8 mouse cellular contexts compared by ENCODE assay signal in genomic region chr5:103680381-103680780, GRCm38 (mm10). TPM values are rescaled to one million over a fixed set of nuclear protein-coding genes. Genes with fewer than 3 reads are reported as not detected.
DNase-seq lines count a peak whose midpoint lies in the region; ATAC-seq and TF ChIP-seq lines count a peak whose summit lies in the region.

No protein-coding gene starts in this region.

- H3K4me3 ChIP-seq in bone marrow, adult 2 months (replicated peaks; ENCODE audit: control insufficient read depth, low read depth, low read length) = no peak overlapping the region
- no peak overlapping the region for H3K4me3 ChIP-seq in embryonic facial prominence, embryonic 14.5 days (ENCODE audit: low read depth, low read length)
- H3K4me3 ChIP-seq in hindbrain, embryonic 14.5 days (replicated peaks; ENCODE audit: low read length) = no peak overlapping the region
- no peak overlapping the region for H3K4me3 ChIP-seq in thymus, adult 2 months (ENCODE audit: control insufficient read depth, insufficient read depth, low read length)

- peak; percentile 82 for DNase-seq in urinary bladder, postnatal 14 days (ENCODE audit: low spot score)
- DNase-seq in urinary bladder, postnatal 10 days (ENCODE audit: low spot score) = no peak
- peak; percentile 62 for DNase-seq in embryonic facial prominence, embryonic 14.5 days (ENCODE audit: low spot score)
- peak; percentile 68 for DNase-seq in hindbrain, embryonic 14.5 days (ENCODE audit: low spot score)
- peak; percentile 47 to 66 for DNase-seq in left cerebral cortex, postnatal 36 days (ENCODE audit: low spot score in 2 of 2)
- peak; percentile 88 for DNase-seq in naive thymus-derived CD4-positive, alpha-beta T cell, adult 2 months (ENCODE audit: low read depth)
- DNase-seq in thymus, adult 2 months = peak; percentile 91

- TF ChIP-seq CTCF in bone marrow, adult 2 months (IDR thresholded peaks at IDR 0.05; ENCODE audit: control insufficient read depth, insufficient read depth, low read length) = peak; percentile 93
- TF ChIP-seq CTCF in thymus, adult 2 months (IDR thresholded peaks at IDR 0.05; ENCODE audit: borderline replicate concordance, control insufficient read depth, extremely low read depth, insufficient read depth, low read length, poor library complexity) = no peak

- H3K27ac ChIP-seq in bone marrow, adult 2 months (ENCODE audit: control insufficient read depth, insufficient read depth, low read depth, low read length, poor library complexity) = no peak overlapping the region
- H3K27ac ChIP-seq in embryonic facial prominence, embryonic 14.5 days (replicated peaks; ENCODE audit: low read depth, low read length) = no peak overlapping the region
- H3K27ac ChIP-seq in hindbrain, embryonic 14.5 days = no peak overlapping the region
- no peak overlapping the region for H3K27ac ChIP-seq in thymus, adult 2 months (ENCODE audit: control insufficient read depth, insufficient read depth, low read length)

- H3K4me1 ChIP-seq in bone marrow, adult 2 months (ENCODE audit: control insufficient read depth, insufficient read depth, low read length) = peaks cover under 1% of the 10 kb centered on the region; the same call in 1 of the 2 replicates
- no peaks in the 10 kb centered on the region for H3K4me1 ChIP-seq in embryonic facial prominence, embryonic 14.5 days (ENCODE audit: control insufficient read depth, insufficient read depth, low read length)
- H3K4me1 ChIP-seq in hindbrain, embryonic 14.5 days (replicated peaks; ENCODE audit: control insufficient read depth, insufficient read depth, low read length) = no peaks in the 10 kb centered on the region
- no peaks in the 10 kb centered on the region for H3K4me1 ChIP-seq in thymus, adult 2 months (replicated peaks; ENCODE audit: control insufficient read depth, insufficient read depth, low read length)

- H3K9me3 ChIP-seq in embryonic facial prominence, embryonic 14.5 days (ENCODE audit: control insufficient read depth, low read length) = no peaks in the 10 kb centered on the region
- H3K9me3 ChIP-seq in hindbrain, embryonic 14.5 days (ENCODE audit: control insufficient read depth, low read length) = no peaks in the 10 kb centered on the region

- no peak for TF ChIP-seq POLR2A in bone marrow, adult 2 months (IDR thresholded peaks at IDR 0.05; ENCODE audit: borderline replicate concordance, control insufficient read depth, low read depth, low read length)
- no peak for TF ChIP-seq POLR2A in thymus, adult 2 months (IDR thresholded peaks at IDR 0.05; ENCODE audit: control insufficient read depth, extremely low read depth, insufficient read depth, low read length, poor library complexity)

- H3K36me3 ChIP-seq in embryonic facial prominence, embryonic 14.5 days (ENCODE audit: control insufficient read depth, insufficient read depth, low read length) = no peaks in the 10 kb centered on the region
- H3K36me3 ChIP-seq in hindbrain, embryonic 14.5 days (replicated peaks; ENCODE audit: control insufficient read depth, insufficient read depth) = no peaks in the 10 kb centered on the region
- no peaks in the 10 kb centered on the region for H3K36me3 ChIP-seq in thymus, adult 2 months (ENCODE audit: control insufficient read depth, insufficient read depth, low read length)

- WGBS in bone marrow, adult 2 months = 38% methylated on average over 4 of the region's 4 CpGs
- WGBS in embryonic facial prominence, embryonic 14.5 days = 48% methylated on average over 4 of the region's 4 CpGs
- WGBS in hindbrain, embryonic 14.5 days = 39% methylated on average over 4 of the region's 4 CpGs
- 46% methylated on average over 4 of the region's 4 CpGs for WGBS in thymus, adult 2 months

- intact Hi-C loops in left cerebral cortex, postnatal 36 days (cut with DNase I) = loop anchor here (5.0 kb wide), 1 partner anchor 137 kb away; no protein-coding TSS in a partner anchor

- H3K4me2 ChIP-seq in embryonic facial prominence, embryonic 14.5 days (ENCODE audit: low read depth, low read length) = no peak overlapping the region
- H3K4me2 ChIP-seq in hindbrain, embryonic 14.5 days (replicated peaks) = no peak overlapping the region

- H3K9ac ChIP-seq in embryonic facial prominence, embryonic 14.5 days (ENCODE audit: low read depth, low read length) = no peak overlapping the region
- H3K9ac ChIP-seq in hindbrain, embryonic 14.5 days = no peak overlapping the region

- H3K27me3 ChIP-seq in embryonic facial prominence, embryonic 14.5 days (replicated peaks; ENCODE audit: control insufficient read depth, insufficient read depth, low read length) = no peaks in the 10 kb centered on the region
- H3K27me3 ChIP-seq in hindbrain, embryonic 14.5 days (ENCODE audit: control insufficient read depth, insufficient read depth, low read length) = no peaks in the 10 kb centered on the region
- H3K27me3 ChIP-seq in thymus, adult 2 months (ENCODE audit: control insufficient read depth, insufficient read depth, low read length) = no peaks in the 10 kb centered on the region

- ATAC-seq in embryonic facial prominence, embryonic 14.5 days (ENCODE audit: low read depth) = no peak
- ATAC-seq in hindbrain, embryonic 14.5 days (ENCODE audit: low FRiP score) = no peak

RNA-seq across cellular contexts. Expression of gene Aff1, which starts 11.8 kb away (rescaled TPM):
- polyA plus RNA-seq in bone marrow, adult 2 months (2011; ENCODE audit: insufficient read depth, insufficient read length, low replicate concordance, missing spikeins) = 25.1 and 41.4 TPM in 2 replicates
- polyA plus RNA-seq in embryonic facial prominence, embryonic 14.5 days (2014; fragmentation: Nextera tagmentation; extraction: Ambion mirVana) = 7.5 and 8.2 TPM in 2 replicates
- 2.7 and 3.9 TPM in 2 replicates for polyA plus RNA-seq in hindbrain, embryonic 14.5 days (2014; fragmentation: Nextera tagmentation; extraction: Ambion mirVana)
- 10 to 100 TPM; 10.9 to 13.5 TPM for total RNA-seq in left cerebral cortex, postnatal 36 days (2021)
- 49.1 and 51.7 TPM in 2 replicates for polyA plus RNA-seq in thymus, adult 2 months (2012; rRNA removed)

RNA-seq across cellular contexts. Expression of gene 1700016H13Rik, which starts 24.6 kb away (rescaled TPM):
- polyA plus RNA-seq in bone marrow, adult 2 months (2011; ENCODE audit: insufficient read depth, insufficient read length, low replicate concordance, missing spikeins) = not detected in 2 replicates
- 0.24 TPM in 1 of 2 replicates, not detected in the other for polyA plus RNA-seq in embryonic facial prominence, embryonic 14.5 days (2014; fragmentation: Nextera tagmentation; extraction: Ambion mirVana)
- 0.41 and 0.50 TPM in 2 replicates for polyA plus RNA-seq in hindbrain, embryonic 14.5 days (2014; fragmentation: Nextera tagmentation; extraction: Ambion mirVana)
- not detected for total RNA-seq in left cerebral cortex, postnatal 36 days (2021)
- polyA plus RNA-seq in thymus, adult 2 months (2012; rRNA removed) = 0.15 TPM in 1 of 2 replicates, not detected in the other

RNA-seq across cellular contexts. Expression of gene Slc10a6, which starts 51.2 kb away (rescaled TPM):
- polyA plus RNA-seq in bone marrow, adult 2 months (2011; ENCODE audit: insufficient read depth, insufficient read length, low replicate concordance, missing spikeins) = not detected in 2 replicates
- polyA plus RNA-seq in embryonic facial prominence, embryonic 14.5 days (2014; fragmentation: Nextera tagmentation; extraction: Ambion mirVana) = 1.4 and 1.6 TPM in 2 replicates
- 0.38 and 0.52 TPM in 2 replicates for polyA plus RNA-seq in hindbrain, embryonic 14.5 days (2014; fragmentation: Nextera tagmentation; extraction: Ambion mirVana)
- under 1 TPM; 0.15 to 0.18 TPM for total RNA-seq in left cerebral cortex, postnatal 36 days (2021)
- polyA plus RNA-seq in thymus, adult 2 months (2012; rRNA removed) = 0.17 and 1.6 TPM in 2 replicates
